Mouse (Mus musculus): ENCODE data around the gene Srp9. TPM values are rescaled to one million over a fixed set of nuclear protein-coding genes. Genes with fewer than 3 reads are reported as not detected.

Gene Srp9
- 141 and 153 TPM in 2 replicates for polyA plus RNA-seq (2014; fragmentation: Nextera tagmentation; extraction: Ambion mirVana)

DNA sequence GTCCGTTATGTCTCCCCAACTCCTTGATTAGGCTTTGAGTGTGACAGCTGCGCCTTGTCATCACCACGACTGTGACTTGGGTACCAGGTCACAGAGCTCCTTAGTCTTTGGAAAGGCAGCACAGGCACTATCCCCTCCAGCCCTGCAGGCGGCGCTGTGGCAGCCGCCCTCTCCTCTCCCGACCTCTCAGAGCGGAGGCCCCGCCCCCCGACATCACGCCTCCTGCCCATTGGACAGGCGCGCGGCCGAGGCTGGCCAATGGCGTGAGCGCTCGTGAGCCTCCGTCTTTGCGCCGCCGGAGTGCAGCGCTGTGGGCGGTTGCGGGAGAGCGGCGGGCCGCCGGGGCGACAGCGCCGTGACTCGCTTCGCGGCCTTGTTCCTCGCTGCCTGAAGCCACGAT is at the start of gene Srp9:
TSS of gene Srp9 (plus strand) at position 232 of the 400 bp plus-strand sequence.
- under 1% methylated on average over 37 of the region's 37 CpGs for WGBS
- peak; percentile 99 for ATAC-seq (ENCODE audit: insufficient read depth)
- Histone ChIP-seq H3K4me1 (ENCODE audit: insufficient read depth) (0 out of 2 replicates have a peak, but pooled peaks cover 6% of the 10 kb centered on the region), H3K36me3 (ENCODE audit: insufficient read depth) (peaks cover 18% of the 10 kb centered on the region; the same call in 1 of the 2 replicates), H3K9me3 (ENCODE audit: low read depth, low read length) (no peaks in the 10 kb centered on the region), H3K4me3 (ENCODE audit: low read depth, low read length) (peak within 1 kb of the TSS; percentile 85), H3K9ac (peak within 1 kb of the TSS; percentile 76), H3K27me3 (ENCODE audit: insufficient read depth, low read length) (no peaks in the 10 kb centered on the region), H3K4me2 (peak within 1 kb of the TSS; percentile 82), H3K27ac (ENCODE audit: low read depth) (peak within 1 kb of the TSS; percentile 85)
- TF ChIP-seq CTCF (IDR thresholded peaks at IDR 0.05; ENCODE audit: low read depth): peak; percentile 96
- DNase-seq: peak; percentile 99

GRCm38 (mm10) chr1:182081744-182082419 is 42.7 kb upstream of the Srp9 start:
- Histone ChIP-seq H3K4me2 (peak overlapping the region; percentile 29), H3K9me3 (ENCODE audit: low read depth, low read length) (no peaks in the 10 kb centered on the region; the same call in 1 of the 2 replicates), H3K36me3 (ENCODE audit: insufficient read depth) (no peaks in the 10 kb centered on the region), H3K4me3 (ENCODE audit: low read depth, low read length) (no peak overlapping the region), H3K4me1 (ENCODE audit: insufficient read depth) (0 out of 2 replicates have a peak, but pooled peaks cover 3% of the 10 kb centered on the region), H3K27ac (ENCODE audit: low read depth) (no peak overlapping the region), H3K9ac (no peak overlapping the region), H3K27me3 (ENCODE audit: insufficient read depth, low read length) (no peaks in the 10 kb centered on the region)
- DNase-seq: peak; percentile 47
- 16% methylated on average over 16 of the region's 16 CpGs for WGBS
- ATAC-seq (ENCODE audit: insufficient read depth): peak; percentile 62; the same call in 1 of the 2 replicates
- no peak for TF ChIP-seq CTCF (IDR thresholded peaks at IDR 0.05; ENCODE audit: low read depth)

DNA sequence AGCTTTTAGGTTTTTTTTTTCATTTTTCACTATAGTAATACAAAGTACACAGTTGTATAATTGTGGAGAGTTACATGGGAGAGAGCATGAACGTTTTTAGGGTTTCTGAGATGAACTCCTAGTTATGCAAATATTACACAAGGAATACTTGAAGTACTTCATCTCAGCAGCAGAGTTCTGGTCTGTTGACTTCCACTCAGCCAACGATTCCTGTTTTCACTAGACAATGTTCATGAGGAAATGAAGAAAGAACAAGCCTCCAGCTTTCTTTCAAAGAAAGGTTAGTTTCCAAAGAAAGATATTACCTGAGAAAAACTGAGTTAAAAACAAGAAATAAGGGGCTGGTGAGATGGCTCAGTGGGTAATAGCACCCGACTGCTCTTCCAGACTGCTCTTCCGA is 41.1 kb upstream of the Srp9 start:
- WGBS: 70% methylated on average over 4 of the region's 4 CpGs

DNA sequence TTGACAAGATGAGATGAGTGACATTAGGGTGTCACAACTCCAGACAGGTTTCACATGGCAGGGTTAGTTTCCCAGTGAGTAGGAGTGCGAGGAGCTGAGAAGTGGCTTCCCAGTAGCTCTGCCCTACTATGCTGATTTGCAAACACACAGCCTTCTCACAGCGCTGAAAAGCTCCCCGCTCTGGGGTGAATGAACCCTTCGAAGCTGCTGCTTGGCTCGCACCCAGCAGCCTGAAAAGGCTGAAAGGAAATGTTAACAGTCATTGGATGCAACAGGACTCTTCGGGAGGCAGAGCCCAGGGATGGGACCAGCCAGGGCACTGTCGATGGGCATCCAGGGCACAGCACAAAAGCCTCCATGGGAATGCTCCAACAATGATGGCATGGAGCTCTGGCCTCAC is 37.8 kb upstream of the Srp9 start:
- no peak overlapping the region for H3K4me3 ChIP-seq (ENCODE audit: low read depth, low read length)
- no peak overlapping the region for H3K4me2 ChIP-seq
- ATAC-seq (ENCODE audit: insufficient read depth) (0 out of 2 replicates have a peak, but pooled peaks have one; percentile 9), DNase-seq (peak; percentile 66)
- H3K27ac ChIP-seq (ENCODE audit: low read depth): no peak overlapping the region
- H3K27me3 ChIP-seq (ENCODE audit: insufficient read depth, low read length): no peaks in the 10 kb centered on the region
- H3K9ac ChIP-seq: no peak overlapping the region
- TF ChIP-seq CTCF (IDR thresholded peaks at IDR 0.05; ENCODE audit: low read depth): no peak
- H3K4me1 ChIP-seq (ENCODE audit: insufficient read depth): peaks cover 26% of the 10 kb centered on the region
- H3K36me3 ChIP-seq (ENCODE audit: insufficient read depth): no peaks in the 10 kb centered on the region
- no peaks in the 10 kb centered on the region for H3K9me3 ChIP-seq (ENCODE audit: low read depth, low read length)
- WGBS: 29% methylated on average over 7 of the region's 7 CpGs

More for the DNA sequence above, 41.1 kb upstream of the Srp9 start:
- Histone ChIP-seq H3K9ac (no peak overlapping the region), H3K27me3 (ENCODE audit: insufficient read depth, low read length) (no peaks in the 10 kb centered on the region), H3K27ac (ENCODE audit: low read depth) (no peak overlapping the region), H3K4me1 (ENCODE audit: insufficient read depth) (peaks cover 7% of the 10 kb centered on the region), H3K36me3 (ENCODE audit: insufficient read depth) (no peaks in the 10 kb centered on the region), H3K4me3 (ENCODE audit: low read depth, low read length) (no peak overlapping the region), H3K4me2 (no peak overlapping the region), H3K9me3 (ENCODE audit: low read depth, low read length) (no peaks in the 10 kb centered on the region; the same call in 1 of the 2 replicates)
- ATAC-seq (ENCODE audit: insufficient read depth) (no peak), DNase-seq (no peak)
- TF ChIP-seq CTCF (IDR thresholded peaks at IDR 0.05; ENCODE audit: low read depth): no peak

- Histone ChIP-seq H3K36me3 (ENCODE audit: insufficient read depth) (no peaks in the 10 kb centered on the region), H3K4me3 (ENCODE audit: low read depth, low read length) (no peak overlapping the region), H3K9me3 (ENCODE audit: low read depth, low read length) (no peaks in the 10 kb centered on the region), H3K9ac (no peak overlapping the region), H3K4me2 (no peak overlapping the region), H3K27me3 (ENCODE audit: insufficient read depth, low read length) (no peaks in the 10 kb centered on the region), H3K27ac (ENCODE audit: low read depth) (no peak overlapping the region), H3K4me1 (ENCODE audit: insufficient read depth) (peaks cover 25% of the 10 kb centered on the region)
- no peak for TF ChIP-seq CTCF (IDR thresholded peaks at IDR 0.05; ENCODE audit: low read depth)
- WGBS: 62% methylated on average over 3 of the region's 3 CpGs
- DNase-seq (no peak), ATAC-seq (ENCODE audit: insufficient read depth) (no peak)
These were observed 37.2 kb upstream of the Srp9 start for GRCm38 (mm10) chr1:182087351-182087750.

GRCm38 (mm10) chr1:182087753-182088633 is 36.5 kb upstream of the Srp9 start:
- Histone ChIP-seq H3K27ac (ENCODE audit: low read depth) (no peak overlapping the region; the same call in 1 of the 2 replicates), H3K27me3 (ENCODE audit: insufficient read depth, low read length) (no peaks in the 10 kb centered on the region), H3K9me3 (ENCODE audit: low read depth, low read length) (no peaks in the 10 kb centered on the region), H3K4me2 (no peak overlapping the region), H3K4me1 (ENCODE audit: insufficient read depth) (peaks cover 27% of the 10 kb centered on the region), H3K36me3 (ENCODE audit: insufficient read depth) (no peaks in the 10 kb centered on the region), H3K4me3 (ENCODE audit: low read depth, low read length) (no peak overlapping the region), H3K9ac (no peak overlapping the region)
- TF ChIP-seq CTCF (IDR thresholded peaks at IDR 0.05; ENCODE audit: low read depth): no peak
- ATAC-seq (ENCODE audit: insufficient read depth) (no peak), DNase-seq (peak; percentile 48)
- 77% methylated on average over 14 of the region's 14 CpGs for WGBS
